Mouse (Mus musculus): ENCODE data around the gene Nupl2. TPM values are rescaled to one million over a fixed set of nuclear protein-coding genes. Genes with fewer than 3 reads are reported as not detected.

Gene Nupl2
- polyA plus RNA-seq, 1 experiment, result 2.5 TPM

DNA sequence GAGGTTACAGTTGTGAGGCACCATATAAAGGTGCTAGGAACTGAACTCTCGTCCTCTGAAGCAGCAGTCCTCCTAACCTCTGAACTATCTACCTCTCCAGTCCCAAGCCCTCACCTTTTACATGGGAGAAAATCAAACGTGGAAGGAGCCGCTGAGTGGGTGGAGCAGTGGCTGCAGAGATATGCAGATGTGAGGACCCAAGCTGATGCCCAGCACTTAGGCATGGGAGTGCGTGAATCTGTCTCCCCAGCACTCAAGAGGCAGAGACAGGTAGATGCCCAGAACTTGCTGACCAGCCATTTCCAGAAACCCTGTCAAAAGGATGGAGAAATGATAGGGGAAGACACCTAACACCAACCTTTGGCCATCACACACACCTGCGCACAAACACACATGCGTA, 18.3 kb downstream of the Nupl2 start:
- H3K27me3 ChIP-seq (ENCODE audit: control insufficient read depth, insufficient read depth, low read length), result no peaks in the 10 kb centered on the region
- 89% methylated on average over 6 of the region's 6 CpGs for WGBS
- TF ChIP-seq POLR2A (IDR thresholded peaks at IDR 0.05; ENCODE audit: low read depth, low read length) (no peak), CTCF (IDR thresholded peaks at IDR 0.05; ENCODE audit: extremely low read depth, insufficient read length, insufficient replicate concordance, low read depth, low read length) (no peak)
- no peak overlapping the region for H3K4me3 ChIP-seq (ENCODE audit: low read depth, low read length)
- H3K4me1 ChIP-seq (ENCODE audit: control insufficient read depth, insufficient read depth, insufficient read length, low read length), result no peaks in the 10 kb centered on the region
- H3K36me3 ChIP-seq (ENCODE audit: control insufficient read depth, insufficient read depth, low read length), result peaks cover 22% of the 10 kb centered on the region
- H3K27ac ChIP-seq (ENCODE audit: insufficient read depth, low read depth, low read length), result no peak overlapping the region

DNA sequence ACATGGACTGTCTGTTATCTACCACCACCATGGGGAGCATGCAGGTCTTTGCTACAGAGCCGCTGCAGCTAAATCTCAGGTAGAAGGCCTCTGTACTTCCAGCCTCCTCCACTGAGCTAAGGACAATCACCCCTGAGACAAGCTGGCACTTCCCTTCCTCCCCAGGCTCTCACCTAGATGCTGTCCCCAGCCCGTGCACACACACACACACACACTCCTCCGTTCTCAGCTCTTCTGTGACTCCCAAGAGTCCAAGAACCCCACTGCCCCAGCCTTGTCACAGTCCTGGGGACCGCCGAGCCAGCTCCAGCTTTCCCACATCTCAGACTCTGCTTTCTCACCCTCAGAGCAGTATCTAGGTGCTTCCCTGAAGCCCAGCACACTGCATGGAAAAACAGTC, 19.2 kb downstream of the Nupl2 start:
- TF ChIP-seq POLR2A (IDR thresholded peaks at IDR 0.05; ENCODE audit: low read depth, low read length), result no peak
- TF ChIP-seq CTCF (IDR thresholded peaks at IDR 0.05; ENCODE audit: extremely low read depth, insufficient read length, insufficient replicate concordance, low read depth, low read length), result no peak
- Histone ChIP-seq H3K36me3 (ENCODE audit: control insufficient read depth, insufficient read depth, low read length) (peaks cover 21% of the 10 kb centered on the region), H3K4me3 (ENCODE audit: low read depth, low read length) (no peak overlapping the region), H3K27me3 (ENCODE audit: control insufficient read depth, insufficient read depth, low read length) (no peaks in the 10 kb centered on the region), H3K27ac (ENCODE audit: insufficient read depth, low read depth, low read length) (no peak overlapping the region), H3K4me1 (ENCODE audit: control insufficient read depth, insufficient read depth, insufficient read length, low read length) (no peaks in the 10 kb centered on the region)
- 96% methylated on average over 5 of the region's 5 CpGs for WGBS

DNA sequence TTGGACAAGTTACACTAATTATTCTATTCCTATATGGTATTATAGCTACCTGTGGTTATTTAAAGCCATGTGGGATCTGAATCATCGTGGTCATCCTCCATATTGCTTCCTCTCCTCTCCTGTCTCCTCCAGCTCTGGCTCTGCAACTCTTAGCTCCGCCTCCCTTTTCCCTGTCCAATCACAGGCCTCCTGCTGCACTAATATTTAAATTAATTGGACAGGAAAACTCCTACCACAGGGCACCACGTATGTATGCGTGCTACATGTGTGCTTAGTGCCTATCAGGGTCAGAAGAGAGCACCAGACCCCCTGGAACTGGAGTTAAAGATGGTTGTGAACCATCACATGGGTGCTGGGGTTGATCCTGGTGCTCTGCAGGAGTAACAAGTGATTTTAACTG, 23.7 kb downstream of the Nupl2 start:
- no peak overlapping the region for H3K27ac ChIP-seq (ENCODE audit: insufficient read depth, low read depth, low read length)
- no peak for TF ChIP-seq POLR2A (IDR thresholded peaks at IDR 0.05; ENCODE audit: low read depth, low read length)
- 60% methylated on average over 4 of the region's 4 CpGs for WGBS
- peaks cover 5% of the 10 kb centered on the region; the same call in 1 of the 2 replicates for H3K36me3 ChIP-seq (ENCODE audit: control insufficient read depth, insufficient read depth, low read length)
- no peaks in the 10 kb centered on the region; the same call in 1 of the 2 replicates for H3K27me3 ChIP-seq (ENCODE audit: control insufficient read depth, insufficient read depth, low read length)
- no peaks in the 10 kb centered on the region for H3K4me1 ChIP-seq (ENCODE audit: control insufficient read depth, insufficient read depth, insufficient read length, low read length)
- H3K4me3 ChIP-seq (ENCODE audit: low read depth, low read length), result no peak overlapping the region

DNA sequence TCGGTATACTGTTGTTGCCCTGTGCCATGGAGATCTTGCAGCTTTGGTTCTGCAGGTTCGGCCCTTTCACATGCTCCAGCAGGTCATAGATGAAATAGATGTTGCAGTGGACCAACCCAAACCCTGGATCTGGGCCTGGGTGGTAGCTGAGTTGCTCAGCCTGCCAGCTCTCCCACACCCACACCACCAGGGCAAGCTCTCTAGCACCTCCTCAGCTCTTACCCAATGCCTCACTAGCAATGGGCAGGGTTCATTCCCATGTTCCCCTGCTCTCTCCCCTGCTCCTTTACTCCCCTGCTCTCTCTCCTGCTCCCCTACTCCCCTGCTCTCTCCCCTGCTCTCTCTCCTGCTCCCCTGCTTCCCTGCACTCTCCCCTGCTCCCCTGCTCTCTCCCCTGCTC, 27.1 kb downstream of the Nupl2 start:
- Histone ChIP-seq H3K27me3 (ENCODE audit: control insufficient read depth, insufficient read depth, low read length) (no peaks in the 10 kb centered on the region; the same call in 1 of the 2 replicates), H3K4me3 (ENCODE audit: low read depth, low read length) (no peak overlapping the region), H3K36me3 (ENCODE audit: control insufficient read depth, insufficient read depth, low read length) (no peaks in the 10 kb centered on the region), H3K27ac (ENCODE audit: insufficient read depth, low read depth, low read length) (no peak overlapping the region), H3K4me1 (ENCODE audit: control insufficient read depth, insufficient read depth, insufficient read length, low read length) (no peaks in the 10 kb centered on the region)
- 79% methylated on average over 2 of the region's 2 CpGs for WGBS
- TF ChIP-seq POLR2A (IDR thresholded peaks at IDR 0.05; ENCODE audit: low read depth, low read length), result no peak
- TF ChIP-seq CTCF (IDR thresholded peaks at IDR 0.05; ENCODE audit: extremely low read depth, insufficient read length, insufficient replicate concordance, low read depth, low read length), result no peak

DNA sequence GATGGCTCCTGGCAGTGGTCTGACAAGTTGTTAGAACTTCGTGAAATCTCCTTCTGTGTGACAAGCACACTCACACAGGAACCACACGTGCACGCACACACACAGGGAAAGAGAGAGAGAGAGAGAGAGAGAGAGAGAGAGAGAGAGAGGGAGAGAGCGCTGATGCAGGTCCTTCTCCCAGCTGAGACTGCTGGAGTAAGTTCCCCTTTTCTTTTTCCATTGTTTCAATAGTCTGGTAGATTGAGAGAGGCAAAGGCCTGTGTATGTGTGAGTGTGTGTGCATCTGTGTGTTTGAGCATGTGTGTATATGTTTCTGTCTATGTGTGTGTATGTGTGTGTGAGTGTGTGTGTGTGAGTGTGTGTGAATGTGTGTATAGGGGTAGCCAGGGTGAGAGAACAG, 36.2 kb downstream of the Nupl2 start:
- Histone ChIP-seq H3K27me3 (ENCODE audit: control insufficient read depth, insufficient read depth, low read length) (no peaks in the 10 kb centered on the region), H3K4me3 (ENCODE audit: low read depth, low read length) (no peak overlapping the region), H3K36me3 (ENCODE audit: control insufficient read depth, insufficient read depth, low read length) (no peaks in the 10 kb centered on the region), H3K27ac (ENCODE audit: insufficient read depth, low read depth, low read length) (no peak overlapping the region), H3K4me1 (ENCODE audit: control insufficient read depth, insufficient read depth, insufficient read length, low read length) (no peaks in the 10 kb centered on the region)
- 72% methylated on average over 4 of the region's 4 CpGs for whole genome bisulfite sequencing
- TF ChIP-seq CTCF (IDR thresholded peaks at IDR 0.05; ENCODE audit: extremely low read depth, insufficient read length, insufficient replicate concordance, low read depth, low read length) (no peak), POLR2A (IDR thresholded peaks at IDR 0.05; ENCODE audit: low read depth, low read length) (no peak)

DNA sequence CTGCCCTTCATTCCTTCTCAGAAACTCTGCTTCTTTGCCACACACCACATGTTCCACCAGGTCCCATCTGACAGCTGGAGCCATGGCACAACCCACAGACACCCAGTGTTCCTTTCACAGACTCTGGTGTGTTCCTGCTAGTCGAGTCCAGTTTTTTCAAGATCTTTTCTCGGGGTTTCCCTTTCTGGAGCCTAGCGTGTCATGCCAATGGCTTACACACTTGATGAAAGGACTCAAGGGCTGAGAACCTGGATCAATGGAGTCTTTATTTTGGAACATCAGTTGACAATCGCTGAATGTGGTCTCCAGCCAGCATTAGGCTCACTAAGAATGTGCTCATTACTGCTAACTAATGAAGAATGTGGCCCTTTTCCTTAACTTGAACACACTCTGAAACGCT, 37.7 kb downstream of the Nupl2 start:
- no peaks in the 10 kb centered on the region for H3K4me1 ChIP-seq (ENCODE audit: control insufficient read depth, insufficient read depth, insufficient read length, low read length)
- no peaks in the 10 kb centered on the region for H3K27me3 ChIP-seq (ENCODE audit: control insufficient read depth, insufficient read depth, low read length)
- 75% methylated on average over 5 of the region's 5 CpGs for WGBS
- no peak overlapping the region for H3K4me3 ChIP-seq (ENCODE audit: low read depth, low read length)
- H3K36me3 ChIP-seq (ENCODE audit: control insufficient read depth, insufficient read depth, low read length), result no peaks in the 10 kb centered on the region
- H3K27ac ChIP-seq (ENCODE audit: insufficient read depth, low read depth, low read length), result no peak overlapping the region
- TF ChIP-seq POLR2A (IDR thresholded peaks at IDR 0.05; ENCODE audit: low read depth, low read length) (no peak), CTCF (IDR thresholded peaks at IDR 0.05; ENCODE audit: extremely low read depth, insufficient read length, insufficient replicate concordance, low read depth, low read length) (no peak)

DNA sequence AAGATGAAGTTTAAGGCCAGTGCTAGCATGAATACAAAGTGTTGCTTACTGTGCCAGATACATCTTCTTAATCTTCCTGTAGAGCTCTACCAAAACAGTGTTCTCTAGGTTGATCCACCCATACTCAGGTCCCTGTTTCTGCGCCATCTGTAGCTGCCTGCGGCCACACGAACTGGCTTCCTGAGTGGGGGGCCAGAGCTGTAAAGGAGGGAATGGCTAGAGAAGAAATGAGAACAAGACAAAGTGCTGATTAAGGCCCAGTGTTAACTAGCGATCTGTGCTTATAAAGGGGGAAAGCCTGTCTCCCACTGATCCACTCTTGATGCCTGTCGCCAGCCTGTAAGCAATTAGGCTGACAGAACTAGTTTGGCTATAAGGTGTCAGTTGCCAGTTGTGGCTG, 38.5 kb downstream of the Nupl2 start:
- WGBS, result 82% methylated on average over 5 of the region's 5 CpGs
- TF ChIP-seq CTCF (IDR thresholded peaks at IDR 0.05; ENCODE audit: extremely low read depth, insufficient read length, insufficient replicate concordance, low read depth, low read length), result no peak
- no peak for TF ChIP-seq POLR2A (IDR thresholded peaks at IDR 0.05; ENCODE audit: low read depth, low read length)
- Histone ChIP-seq H3K4me3 (ENCODE audit: low read depth, low read length) (no peak overlapping the region), H3K36me3 (ENCODE audit: control insufficient read depth, insufficient read depth, low read length) (no peaks in the 10 kb centered on the region), H3K27ac (ENCODE audit: insufficient read depth, low read depth, low read length) (no peak overlapping the region), H3K27me3 (ENCODE audit: control insufficient read depth, insufficient read depth, low read length) (no peaks in the 10 kb centered on the region), H3K4me1 (ENCODE audit: control insufficient read depth, insufficient read depth, insufficient read length, low read length) (no peaks in the 10 kb centered on the region)

DNA sequence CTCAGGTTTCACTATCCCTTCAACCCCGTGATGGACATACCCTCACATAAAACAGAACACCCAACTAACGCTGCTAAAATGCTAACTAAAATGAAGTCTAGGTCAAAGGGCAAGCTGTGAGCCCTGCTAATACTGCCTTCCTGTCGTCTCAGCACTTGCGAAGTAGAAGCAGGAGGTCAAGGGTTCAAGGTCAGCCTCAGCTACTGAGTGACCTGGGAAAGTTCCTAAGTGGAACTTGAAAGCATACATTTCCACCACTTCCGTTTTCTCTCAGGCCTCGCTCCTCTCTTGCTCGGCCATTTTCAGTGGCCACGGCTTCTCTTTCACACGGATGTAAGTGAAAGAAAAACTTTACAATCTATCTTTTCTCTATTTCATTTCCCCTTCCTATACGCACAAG, 43.2 kb downstream of the Nupl2 start:
- Histone ChIP-seq H3K27me3 (ENCODE audit: control insufficient read depth, insufficient read depth, low read length) (no peaks in the 10 kb centered on the region), H3K27ac (ENCODE audit: insufficient read depth, low read depth, low read length) (no peak overlapping the region), H3K36me3 (ENCODE audit: control insufficient read depth, insufficient read depth, low read length) (no peaks in the 10 kb centered on the region), H3K4me3 (ENCODE audit: low read depth, low read length) (no peak overlapping the region), H3K4me1 (ENCODE audit: control insufficient read depth, insufficient read depth, insufficient read length, low read length) (no peaks in the 10 kb centered on the region)
- TF ChIP-seq CTCF (IDR thresholded peaks at IDR 0.05; ENCODE audit: extremely low read depth, insufficient read length, insufficient replicate concordance, low read depth, low read length) (no peak), POLR2A (IDR thresholded peaks at IDR 0.05; ENCODE audit: low read depth, low read length) (no peak)
- WGBS, result 67% methylated on average over 10 of the region's 10 CpGs
